In the genomic region with DNA sequence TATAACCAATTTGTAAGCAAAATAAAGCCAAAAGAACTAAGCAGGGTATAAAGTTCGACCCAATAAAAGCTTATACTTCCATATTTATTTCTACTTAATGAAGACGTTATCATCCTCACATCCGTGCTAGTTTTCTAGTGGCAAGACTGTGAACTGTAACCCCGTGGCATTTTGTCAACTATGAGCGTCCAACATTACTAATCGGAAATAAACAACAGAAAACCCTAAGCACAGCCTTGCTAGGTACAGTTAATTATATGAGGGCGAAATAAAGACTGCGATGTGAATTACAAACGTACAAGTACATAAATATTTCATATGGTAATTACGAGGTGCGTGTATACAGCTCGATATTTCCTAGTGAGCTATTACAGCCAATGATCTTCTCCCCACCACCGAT, we compare ENCODE assay signal across 8 mouse cellular contexts.
DNase-seq lines count a peak whose midpoint lies in the region; ATAC-seq and TF ChIP-seq lines count a peak whose summit lies in the region.

No protein-coding gene starts in this region.

- 0 out of 2 replicates have a peak, but pooled peaks have one; percentile 11 for TF ChIP-seq CTCF in intestine, postnatal 0 days (IDR thresholded peaks at IDR 0.05; ENCODE audit: low read depth)

- H3K36me3 ChIP-seq in kidney, embryonic 15.5 days: no peaks in the 10 kb centered on the region
- H3K36me3 ChIP-seq in forebrain, embryonic 13.5 days (ENCODE audit: poor library complexity, severe bottlenecking): 0 out of 2 replicates have a peak, but pooled peaks cover 3% of the 10 kb centered on the region
- 0 out of 2 replicates have a peak, but pooled peaks cover 3% of the 10 kb centered on the region for H3K36me3 ChIP-seq in intestine, postnatal 0 days (ENCODE audit: control insufficient read depth, insufficient read depth)
- H3K36me3 ChIP-seq in neural tube, embryonic 14.5 days (ENCODE audit: control insufficient read depth, insufficient read depth, low read length): no peaks in the 10 kb centered on the region

- DNase-seq in kidney, adult 8-10 months: no peak
- DNase-seq in frontal cortex, postnatal 25 days (ENCODE audit: low spot score in 2 of 2): no peak
- DNase-seq in spleen, postnatal 4 days (ENCODE audit: low spot score in 2 of 2): no peak
- DNase-seq in cerebellum, adult 11 months: no peak

- H3K4me3 ChIP-seq in kidney, embryonic 15.5 days (replicated peaks): peak overlapping the region; percentile 70
- peak overlapping the region; percentile 70 for H3K4me3 ChIP-seq in forebrain, embryonic 13.5 days
- peak overlapping the region; percentile 67 for H3K4me3 ChIP-seq in intestine, postnatal 0 days (ENCODE audit: low read depth, low read length)
- peak overlapping the region; percentile 72 for H3K4me3 ChIP-seq in neural tube, embryonic 14.5 days (ENCODE audit: low read depth, low read length)

- WGBS in kidney, embryonic 15.5 days: 55% methylated on average over 13 of the region's 13 CpGs
- 57% methylated on average over 13 of the region's 13 CpGs for WGBS in forebrain, embryonic 13.5 days
- WGBS in intestine, postnatal 0 days: 56% methylated on average over 13 of the region's 13 CpGs
- 40% methylated on average over 13 of the region's 13 CpGs for WGBS in neural tube, embryonic 14.5 days

- no peak overlapping the region for H3K27ac ChIP-seq in kidney, embryonic 15.5 days
- H3K27ac ChIP-seq in forebrain, embryonic 13.5 days: no peak overlapping the region
- no peak overlapping the region for H3K27ac ChIP-seq in intestine, postnatal 0 days (ENCODE audit: low read depth, low read length)
- H3K27ac ChIP-seq in neural tube, embryonic 14.5 days (ENCODE audit: low read depth, low read length): peak overlapping the region; percentile 34; the same call in 1 of the 2 replicates

- no peak overlapping the region for H3K9ac ChIP-seq in kidney, embryonic 15.5 days
- H3K9ac ChIP-seq in forebrain, embryonic 13.5 days: no peak overlapping the region
- no peak overlapping the region for H3K9ac ChIP-seq in intestine, postnatal 0 days (ENCODE audit: low read depth, low read length)
- H3K9ac ChIP-seq in neural tube, embryonic 14.5 days (replicated peaks; ENCODE audit: low read depth, low read length): peak overlapping the region; percentile 86; the same call in 1 of the 2 replicates

- peak overlapping the region; percentile 87 for H3K4me2 ChIP-seq in kidney, embryonic 15.5 days
- peak overlapping the region; percentile 80 for H3K4me2 ChIP-seq in forebrain, embryonic 13.5 days
- peak overlapping the region; percentile 86 for H3K4me2 ChIP-seq in intestine, postnatal 0 days (replicated peaks; ENCODE audit: low read depth)
- H3K4me2 ChIP-seq in neural tube, embryonic 14.5 days (ENCODE audit: low read depth, low read length): peak overlapping the region; percentile 82

- H3K27me3 ChIP-seq in kidney, embryonic 15.5 days: no peaks in the 10 kb centered on the region
- H3K27me3 ChIP-seq in forebrain, embryonic 13.5 days: no peaks in the 10 kb centered on the region
- H3K27me3 ChIP-seq in intestine, postnatal 0 days (replicated peaks; ENCODE audit: control insufficient read depth, insufficient read depth, low read length): no peaks in the 10 kb centered on the region
- no peaks in the 10 kb centered on the region for H3K27me3 ChIP-seq in neural tube, embryonic 14.5 days (ENCODE audit: control insufficient read depth, insufficient read depth, low read length)

- ATAC-seq in kidney, embryonic 15.5 days (replicated peaks; ENCODE audit: low FRiP score): no peak
- ATAC-seq in forebrain, embryonic 13.5 days: no peak
- no peak for ATAC-seq in intestine, postnatal 0 days
- ATAC-seq in neural tube, embryonic 14.5 days (ENCODE audit: low read depth): no peak; the same call in 1 of the 2 replicates

- H3K9me3 ChIP-seq in kidney, embryonic 15.5 days (replicated peaks): no peaks in the 10 kb centered on the region
- no peaks in the 10 kb centered on the region for H3K9me3 ChIP-seq in forebrain, embryonic 13.5 days (replicated peaks)
- H3K9me3 ChIP-seq in intestine, postnatal 0 days (ENCODE audit: control insufficient read depth): no peaks in the 10 kb centered on the region
- H3K9me3 ChIP-seq in neural tube, embryonic 14.5 days (ENCODE audit: control insufficient read depth, low read length): no peaks in the 10 kb centered on the region

- H3K4me1 ChIP-seq in kidney, embryonic 15.5 days: peaks cover 4% of the 10 kb centered on the region; the same call in 1 of the 2 replicates
- H3K4me1 ChIP-seq in forebrain, embryonic 13.5 days: peaks cover 16% of the 10 kb centered on the region
- H3K4me1 ChIP-seq in intestine, postnatal 0 days (replicated peaks; ENCODE audit: control insufficient read depth, insufficient read depth, low read length): no peaks in the 10 kb centered on the region
- peaks cover 11% of the 10 kb centered on the region; the same call in 1 of the 2 replicates for H3K4me1 ChIP-seq in neural tube, embryonic 14.5 days (ENCODE audit: control insufficient read depth, insufficient read depth, low read length)
